Mouse (Mus musculus) brain, embryonic 14.5 days (tissue): Measurements from ENCODE around the gene Ets2.

Source experiments
- CTCF ChIP-seq: fragments of 200-500 bp; IDR thresholded peaks from 2 replicates; pipeline ENCODE4 v1.5.1; 2012; ENCODE audit warnings: inconsistent platforms, mild to moderate bottlenecking, moderate library complexity, borderline replicate concordance; ENCODE audit not compliant: insufficient read depth, insufficient read length; ENCODE audit errors: extremely low read depth
- POLR2A ChIP-seq: fragments of 200-500 bp; IDR thresholded peaks from 2 replicates; pipeline ENCODE4 v1.6.1; 2012; ENCODE audit warnings: mild to moderate bottlenecking, inconsistent platforms, borderline replicate concordance; ENCODE audit not compliant: poor library complexity, insufficient read depth, insufficient read length, severe bottlenecking; ENCODE audit errors: extremely low read depth

DNA sequence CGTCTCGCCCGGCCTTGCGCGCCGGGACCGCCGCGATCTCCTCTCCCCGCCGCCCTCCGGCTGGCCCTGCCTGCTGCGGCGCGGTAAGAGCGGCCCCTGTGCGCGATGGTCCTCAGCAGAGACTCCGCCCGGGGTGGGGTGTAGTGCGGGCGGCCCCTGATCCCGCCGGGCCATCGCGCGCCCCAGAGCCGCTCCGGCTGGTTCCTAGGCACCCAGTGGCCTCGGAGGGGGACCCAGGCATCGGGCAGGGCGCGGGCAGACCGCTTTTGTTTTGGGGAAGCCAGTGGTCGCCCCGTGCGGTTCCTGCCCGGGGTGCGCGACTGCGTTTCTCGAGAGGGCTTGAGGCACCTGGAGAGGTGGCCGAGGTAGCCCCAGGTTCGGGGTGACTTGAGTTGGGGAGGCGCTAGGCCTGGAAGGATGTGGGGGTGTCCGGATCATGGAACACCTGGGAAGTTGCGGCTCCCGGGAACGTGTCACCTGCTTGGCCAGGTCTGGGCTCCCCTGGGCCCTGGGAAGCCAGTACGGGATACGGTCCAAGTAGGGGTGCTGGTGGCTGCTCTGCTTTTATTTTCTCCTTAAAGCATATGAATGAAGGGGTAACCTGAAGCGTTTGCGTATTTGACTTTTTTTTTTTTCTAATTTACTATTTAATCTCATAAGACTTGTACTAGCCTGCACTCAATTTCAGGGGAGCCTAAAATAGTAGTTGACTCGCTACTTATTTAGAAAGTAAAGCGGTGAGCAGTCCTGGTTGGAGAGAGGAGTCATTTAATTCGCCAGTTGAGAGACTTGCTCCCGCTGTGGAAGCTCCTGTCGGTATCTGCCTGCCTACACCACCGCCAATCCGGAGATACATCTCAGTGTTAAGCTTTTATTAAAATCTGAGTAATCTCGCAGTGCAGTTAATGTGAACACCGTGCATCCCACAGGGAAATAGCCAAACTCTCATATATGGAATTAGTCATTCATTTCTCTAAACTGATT is 979 bp downstream of the Ets2 start:
- no peak for TF ChIP-seq CTCF
- TF ChIP-seq POLR2A: no peak
